11 mouse cellular contexts compared by ENCODE assay signal in genomic region chr6:100233522-100233921, GRCm38 (mm10). TPM values are rescaled to one million over a fixed set of nuclear protein-coding genes. Genes with fewer than 3 reads are reported as not detected.
DNase-seq lines count a peak whose midpoint lies in the region; ATAC-seq lines count a peak whose summit lies in the region.
"Had no signal": no experiment of that assay in that cellular context is flagged by ENCODE, and none has a peak within 500 bp of the region (broad histone marks: within the 10 kb centered on the region; RNA-seq: fewer than 3 reads in every experiment).

No protein-coding gene starts in this region.

- H3K27ac ChIP-seq in forebrain, embryonic 13.5 days: peak overlapping the region; percentile 35; the same call in 1 of the 2 replicates
- H3K27ac ChIP-seq in midbrain, embryonic 12.5 days (replicated peaks): no peak overlapping the region
- H3K27ac ChIP-seq: heart, embryonic 10.5 days; limb, embryonic 13.5 days had no signal

- no peaks in the 10 kb centered on the region for H3K9me3 ChIP-seq in forebrain, embryonic 13.5 days (replicated peaks)
- H3K9me3 ChIP-seq in midbrain, embryonic 12.5 days: no peaks in the 10 kb centered on the region
- H3K9me3 ChIP-seq: heart, embryonic 10.5 days; limb, embryonic 13.5 days had no signal

- DNase-seq in layer of hippocampus, adult 9-10 months (ENCODE audit: low spot score): peak; percentile 7
- DNase-seq in layer of hippocampus, postnatal 14 days (ENCODE audit: low spot score in 2 of 2): no peak
- DNase-seq in MN1 (ENCODE audit: low spot score): peak; percentile 87
- no peak for DNase-seq in thymus, postnatal 10 days (ENCODE audit: low spot score in 2 of 2)
- DNase-seq in ovary, postnatal 36 days (ENCODE audit: low spot score): no peak
- DNase-seq: adrenal gland, postnatal 14 days; cerebellum, postnatal 36 days had no signal

- no peaks in the 10 kb centered on the region for H3K36me3 ChIP-seq in forebrain, embryonic 13.5 days (ENCODE audit: poor library complexity, severe bottlenecking)
- no peaks in the 10 kb centered on the region for H3K36me3 ChIP-seq in midbrain, embryonic 12.5 days

- no peak overlapping the region for H3K9ac ChIP-seq in forebrain, embryonic 13.5 days
- H3K9ac ChIP-seq in midbrain, embryonic 12.5 days (replicated peaks): no peak overlapping the region
- H3K9ac ChIP-seq: limb, embryonic 13.5 days had no signal

- 11% methylated on average over 3 of the region's 3 CpGs for WGBS in forebrain, embryonic 13.5 days
- 55% methylated on average over 3 of the region's 3 CpGs for WGBS in midbrain, embryonic 12.5 days

- H3K4me2 ChIP-seq in forebrain, embryonic 13.5 days: no peak overlapping the region
- no peak overlapping the region for H3K4me2 ChIP-seq in midbrain, embryonic 12.5 days (replicated peaks)
- H3K4me2 ChIP-seq: limb, embryonic 13.5 days had no signal

- ATAC-seq in forebrain, embryonic 13.5 days: peak; percentile 90
- peak; percentile 75 for ATAC-seq in midbrain, embryonic 12.5 days (ENCODE audit: low FRiP score, low read depth)

- no peak overlapping the region for H3K4me3 ChIP-seq in forebrain, embryonic 13.5 days
- no peak overlapping the region for H3K4me3 ChIP-seq in midbrain, embryonic 12.5 days
- H3K4me3 ChIP-seq: heart, embryonic 10.5 days; limb, embryonic 13.5 days had no signal

- peaks cover 31% of the 10 kb centered on the region for H3K4me1 ChIP-seq in forebrain, embryonic 13.5 days
- peaks cover 23% of the 10 kb centered on the region for H3K4me1 ChIP-seq in midbrain, embryonic 12.5 days

- H3K27me3 ChIP-seq in forebrain, embryonic 13.5 days: no peaks in the 10 kb centered on the region
- H3K27me3 ChIP-seq in midbrain, embryonic 12.5 days: no peaks in the 10 kb centered on the region
- H3K27me3 ChIP-seq: limb, embryonic 13.5 days had no signal

RNA-seq across cellular contexts. Expression of gene Rybp, which starts 53.8 kb away (rescaled TPM):
- total RNA-seq in layer of hippocampus, postnatal 14 days (2021): 10 to 100 TPM; 56.7 to 58.7 TPM
- polyA plus RNA-seq in forebrain, embryonic 13.5 days (2015; fragmentation: Nextera tagmentation; extraction: Ambion mirVana): 19.1 and 19.9 TPM in 2 replicates
- 17.4 and 19.0 TPM in 2 replicates for polyA plus RNA-seq in midbrain, embryonic 12.5 days (2016; fragmentation: Nextera tagmentation; extraction: Ambion mirVana)

Comparison
In these comparisons a context has a peak if more than half of its experiments do, and no peak if none do; other contexts are left out.
1. DNase-seq: peak in layer of hippocampus, adult 9-10 months (single experiment) and MN1 (single experiment); none in layer of hippocampus, postnatal 14 days (0 of 2), thymus, postnatal 10 days (0 of 2) and ovary, postnatal 36 days (single experiment).